Mouse (Mus musculus) c-Kit-positive CD71-positive TER-119-negative erythroid progenitor cells, embryonic 14.5 days (primary cell): ENCODE results near the gene Gstt4.
"Not testable (repeated sequence)": the region's sequence is repeated elsewhere in the genome, so short reads cannot be mapped to it uniquely, and the experiment has no call there.

Experiments used
- DNase-seq: peaks from one replicate; pipeline ENCODE4 v3.0.0-alpha.2; 2013; ENCODE audit warnings: low read depth

Gene Gstt4

DNA sequence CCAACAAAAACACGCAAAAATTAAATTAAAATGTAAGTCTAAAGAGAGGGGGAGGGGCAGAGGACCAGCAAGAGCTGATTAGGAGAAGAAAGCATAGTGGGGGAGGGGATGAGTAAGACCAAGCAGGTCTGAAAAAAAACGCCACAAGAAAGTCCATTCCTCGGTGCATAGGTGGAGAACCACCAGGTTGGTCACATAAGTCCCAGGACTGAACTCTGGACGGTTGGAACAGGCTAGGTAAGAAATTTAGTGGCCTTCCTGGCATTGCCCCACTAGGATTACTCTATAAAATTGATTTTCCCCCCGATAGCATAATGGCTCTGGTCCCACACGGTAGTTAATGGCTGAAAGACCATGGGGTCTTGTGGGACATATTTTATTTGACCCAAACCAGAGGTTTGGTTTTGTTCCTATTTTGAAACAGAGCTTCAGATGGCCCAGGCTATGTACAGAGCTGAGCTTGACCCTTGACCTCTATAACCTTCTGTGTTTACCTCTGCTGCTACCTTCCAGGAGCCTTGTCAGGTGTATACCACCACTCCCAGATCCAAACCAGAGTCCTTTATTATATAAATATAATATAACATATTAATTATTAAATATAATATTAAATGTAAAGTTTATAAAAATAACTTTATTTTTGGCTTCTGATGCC is 33.1 kb downstream of the Gstt4 start:
- DNase-seq: no peak

DNA sequence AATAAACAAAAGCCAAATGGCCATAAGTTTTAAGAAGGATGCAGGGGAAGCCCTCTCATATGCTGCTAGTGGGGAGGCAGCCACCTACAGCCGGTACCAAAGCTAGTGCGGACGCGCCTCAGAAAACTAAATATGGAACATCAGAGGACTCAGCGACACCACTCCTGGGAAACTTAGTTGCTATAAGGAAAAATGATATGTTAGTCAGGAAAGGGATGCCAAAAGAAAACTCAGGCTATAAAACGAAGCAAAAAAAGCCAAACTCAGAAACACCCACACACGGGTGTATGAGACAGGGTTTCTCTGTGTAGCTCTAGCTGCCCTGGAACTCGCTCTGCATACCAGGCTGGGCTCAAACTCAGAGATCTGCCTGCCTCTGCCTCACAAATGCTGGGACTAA is 34.1 kb downstream of the Gstt4 start:
- DNase-seq: no peak

DNA sequence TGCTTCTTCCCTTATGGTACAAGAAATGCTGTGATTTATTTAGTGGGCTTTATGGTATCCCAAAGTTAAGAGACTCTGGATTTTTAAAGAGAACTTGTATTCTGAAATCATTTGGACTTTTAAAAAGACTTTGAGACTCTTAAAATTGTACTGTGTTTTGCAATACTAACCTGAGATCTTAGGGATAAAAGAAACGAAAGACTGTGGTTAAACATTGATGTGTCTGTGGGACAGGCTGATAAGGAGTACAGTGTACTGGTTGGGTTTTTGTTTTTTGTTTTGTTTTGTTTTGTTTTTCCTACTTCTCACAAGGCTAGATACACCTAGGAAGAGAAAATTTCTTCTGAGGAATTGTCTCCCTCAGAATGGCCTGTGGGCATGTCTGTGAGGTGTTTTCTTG is 36.9 kb downstream of the Gstt4 start:
- no peak for DNase-seq

DNA sequence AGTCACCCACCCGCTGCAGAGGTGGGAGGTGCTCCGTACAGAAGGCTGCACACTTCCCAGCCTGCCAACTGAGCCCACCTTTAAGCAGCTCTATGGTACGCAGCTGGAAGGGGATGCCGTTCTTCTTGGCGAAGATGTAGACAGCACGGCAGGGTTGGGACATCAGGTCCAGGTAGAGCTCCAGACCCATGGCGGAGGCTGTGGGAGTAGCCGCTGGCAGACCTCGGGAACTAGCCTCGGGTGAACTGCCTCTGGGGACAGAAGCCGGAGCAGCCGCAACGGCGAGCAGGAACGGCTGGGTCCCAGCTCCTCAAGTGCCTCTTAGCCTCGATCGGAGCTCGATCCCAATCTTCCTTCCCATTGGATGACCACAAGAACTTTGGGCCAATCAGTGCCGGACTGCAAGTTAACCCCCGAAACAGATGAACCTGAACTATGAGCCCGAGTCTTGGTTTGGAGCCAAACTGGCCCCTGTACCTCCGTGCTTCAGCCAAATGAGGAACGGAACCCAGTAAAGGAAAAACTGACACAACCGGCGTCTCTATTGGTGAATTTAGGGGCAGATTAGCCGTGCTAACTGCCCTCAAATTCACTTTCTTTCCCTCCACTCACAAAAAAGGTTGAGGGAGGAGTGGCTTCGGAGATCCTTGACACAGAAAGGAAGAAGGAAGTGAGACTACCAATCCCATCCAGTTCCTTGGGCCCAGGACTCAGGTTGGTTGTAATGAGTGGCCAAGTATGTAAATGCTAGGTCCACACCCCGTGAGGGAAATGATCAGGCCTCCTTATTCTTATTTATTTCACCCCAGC is 41.4 kb downstream of the Gstt4 start, which contains the start of the genes Gm20441 and Gstt3:
Gm20441 (minus strand) TSS at position 186 of the 810 bp plus-strand sequence.
Gstt3 (minus strand) TSS at position 646 of the 810 bp plus-strand sequence.
- DNase-seq: no peak

DNA sequence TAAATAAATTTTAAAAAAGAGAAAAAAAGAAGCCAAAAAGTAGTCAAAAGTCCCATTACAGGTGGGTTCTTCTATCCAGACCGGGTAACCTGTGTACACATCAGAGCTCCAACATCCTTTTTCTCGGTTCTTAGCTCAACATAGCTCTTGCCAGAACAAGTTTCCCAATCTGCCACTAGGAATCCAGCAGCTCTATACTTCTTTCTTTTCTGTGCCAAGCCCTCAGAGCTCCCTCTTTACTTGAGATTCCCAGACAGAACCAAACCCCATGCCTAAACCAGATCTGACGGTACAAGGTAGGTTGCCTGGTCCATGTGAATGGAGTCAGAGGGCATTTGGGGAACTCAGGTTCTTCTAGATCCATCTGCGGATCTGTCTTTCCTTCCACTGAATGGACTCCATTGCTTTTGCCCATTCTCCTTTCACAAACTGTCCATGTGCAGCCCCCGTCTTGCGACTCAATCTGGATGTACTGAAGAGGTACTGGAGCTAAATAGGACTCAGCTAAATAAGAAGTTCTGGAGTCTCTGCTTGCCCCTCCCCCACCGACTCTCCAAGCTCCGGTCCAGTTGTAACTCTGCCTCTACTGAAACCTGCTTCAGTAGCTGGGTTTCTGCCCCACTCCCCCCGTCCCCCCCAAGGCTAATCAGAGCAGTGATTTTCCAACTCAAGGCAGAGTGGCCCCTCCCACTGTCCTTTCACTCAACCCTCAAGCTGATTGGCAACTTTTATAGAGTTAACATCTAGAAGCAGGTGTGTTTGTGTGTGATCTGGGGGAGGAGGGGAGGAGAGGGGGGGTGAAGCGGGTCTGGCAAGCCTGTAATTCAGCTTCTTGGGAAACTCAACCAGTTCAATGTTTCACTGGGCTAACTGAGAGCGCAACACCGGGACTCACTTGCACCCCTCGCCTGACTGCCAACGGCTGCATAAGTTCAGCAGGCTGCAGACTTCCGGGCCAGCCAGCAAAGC is 42.9 kb downstream of the Gstt4 start:
- no peak for DNase-seq

DNA sequence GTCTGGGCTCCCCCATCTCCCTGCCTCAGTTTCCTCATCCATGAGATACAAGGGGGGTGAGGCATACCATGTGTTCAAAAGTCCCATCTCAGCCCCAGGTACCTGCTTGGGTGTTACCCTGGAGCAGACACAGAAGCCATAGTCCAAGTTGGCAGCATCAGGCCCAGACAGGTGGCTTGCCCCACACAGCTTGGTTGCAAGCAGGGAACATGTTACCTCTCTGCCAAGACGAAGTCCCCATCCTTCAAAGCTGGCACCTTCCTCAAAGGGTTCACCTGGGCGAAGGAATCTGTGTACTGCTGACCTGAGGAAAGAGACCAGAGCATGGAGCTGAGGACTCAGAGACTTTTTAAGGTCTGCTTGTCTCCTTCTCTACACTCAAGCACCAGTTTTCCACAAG is 44.5 kb downstream of the Gstt4 start:
- no peak for DNase-seq

DNA sequence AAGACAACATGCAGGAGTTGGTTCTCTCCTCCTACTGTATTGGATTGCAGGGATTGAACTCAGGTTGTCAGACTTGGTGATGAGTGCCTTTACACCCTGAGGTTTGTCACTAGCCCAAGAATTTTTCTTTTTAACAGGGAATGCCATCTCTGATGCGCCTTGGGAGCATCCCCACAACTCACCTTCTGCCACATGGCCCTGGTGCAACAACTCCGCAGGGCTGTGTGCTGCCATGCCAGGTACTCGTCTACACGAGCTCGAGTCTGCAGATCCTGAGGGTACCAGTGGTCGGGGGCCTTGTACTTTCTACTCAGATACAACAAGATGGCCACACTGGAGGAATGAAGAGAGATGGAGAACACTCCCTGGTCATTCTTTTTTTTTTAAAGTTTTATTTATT is 45.8 kb downstream of the Gstt4 start:
- DNase-seq: no peak

DNA sequence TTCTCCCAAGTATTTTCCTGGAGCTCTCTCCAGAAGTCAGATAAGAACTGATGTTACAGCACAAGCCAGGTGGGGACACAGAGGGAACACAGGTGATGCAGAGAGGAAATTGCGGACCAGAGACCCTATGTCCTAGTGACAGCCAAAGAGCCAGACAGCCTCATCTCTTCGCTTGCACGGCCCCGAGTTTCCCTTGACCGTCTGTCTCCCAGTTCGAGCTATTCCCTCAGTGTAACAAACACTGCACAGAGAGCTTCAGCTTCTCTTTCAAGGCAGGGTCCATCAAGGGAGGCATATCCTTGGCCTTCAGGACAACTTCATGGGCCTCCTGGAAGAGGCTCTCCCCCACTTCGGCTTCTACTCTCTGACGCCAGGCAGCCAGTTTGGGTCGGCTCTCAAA is 47.8 kb downstream of the Gstt4 start:
- DNase-seq: no peak

DNA sequence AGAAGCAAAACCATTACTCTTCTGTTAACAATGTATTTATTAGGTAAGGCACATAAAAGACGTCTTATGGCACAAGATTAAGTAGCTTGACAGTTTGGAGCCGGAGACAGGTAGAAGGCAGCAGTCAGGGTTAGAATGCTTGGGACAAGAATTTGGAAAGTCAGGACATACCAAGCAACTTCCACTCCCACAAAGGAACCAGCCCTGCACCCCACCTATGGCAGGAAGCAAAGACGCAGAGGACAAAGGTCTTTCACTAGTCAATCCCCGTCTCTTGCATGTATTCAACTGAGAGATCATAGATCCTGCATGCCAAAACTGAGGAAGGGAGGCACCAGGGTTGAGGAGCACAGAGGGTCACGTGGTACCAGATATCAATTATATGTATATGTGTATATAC is 48.2 kb downstream of the Gstt4 start:
- DNase-seq: no peak

DNA sequence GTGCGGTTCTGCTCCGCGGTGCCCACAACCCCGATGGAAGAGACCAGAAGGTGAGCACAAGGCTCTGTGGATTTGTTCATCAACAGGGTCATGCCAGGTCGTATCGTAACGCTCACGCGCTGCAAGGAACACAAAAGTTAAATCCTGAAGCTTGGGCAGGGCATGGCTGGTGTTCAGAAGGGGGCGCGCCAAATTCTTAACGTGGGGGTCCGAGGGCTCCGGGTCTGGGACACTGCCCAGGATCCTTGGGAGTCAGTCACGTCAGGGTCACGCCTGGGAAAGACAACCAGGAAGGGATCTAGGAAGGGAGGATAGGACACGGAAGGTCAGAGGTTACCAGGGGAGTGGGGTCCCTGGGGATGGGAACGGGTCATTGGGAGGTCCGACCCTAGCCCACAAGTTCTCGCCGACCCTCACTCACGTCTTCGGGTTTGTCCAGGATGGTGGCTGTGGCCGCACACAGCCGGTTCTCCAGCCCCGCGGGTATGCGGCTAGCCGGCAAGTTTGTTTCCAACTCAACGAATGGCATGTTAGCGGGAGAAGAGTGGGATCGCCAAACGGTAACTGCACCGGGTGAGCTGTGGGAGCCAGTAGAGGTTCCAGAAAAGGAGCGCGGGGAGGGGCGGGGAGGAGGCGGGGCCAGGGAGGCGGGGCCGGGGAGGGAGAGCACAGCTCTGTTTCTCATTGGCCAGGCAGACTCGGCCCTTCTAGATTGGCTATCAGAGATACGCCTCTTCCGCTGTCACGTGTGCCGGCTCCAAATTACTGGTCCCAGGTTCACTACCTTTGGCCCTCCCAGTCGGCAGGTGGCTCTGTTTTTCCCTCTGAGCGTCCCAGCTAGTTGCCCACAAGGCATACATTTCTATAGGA is 49.3 kb downstream of the Gstt4 start, which contains the start of gene Ddt:
Ddt (minus strand) TSS at position 620 of the 870 bp plus-strand sequence.
- DNase-seq: peak; percentile 85

DNA sequence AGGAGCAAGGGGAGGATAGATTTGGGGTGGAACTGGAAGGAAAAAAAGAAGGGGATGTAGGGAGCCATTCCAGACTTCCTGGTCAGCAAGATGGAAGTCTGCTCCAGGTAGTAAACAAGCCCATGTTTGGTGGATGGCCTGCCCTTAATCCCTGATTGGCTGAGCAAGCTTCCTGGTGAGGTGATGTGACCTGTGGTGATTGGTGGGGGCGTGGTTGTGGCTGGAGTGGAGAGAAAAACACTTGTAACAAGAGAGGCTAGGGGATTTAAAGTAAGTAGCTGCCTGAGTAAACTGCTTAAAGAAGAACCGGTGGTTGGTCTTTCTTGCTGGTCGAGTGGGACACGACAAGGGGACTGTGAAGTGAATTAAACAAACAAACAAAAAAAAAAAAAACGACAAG is 54.6 kb downstream of the Gstt4 start:
- DNase-seq: not testable (repeated sequence)

DNA sequence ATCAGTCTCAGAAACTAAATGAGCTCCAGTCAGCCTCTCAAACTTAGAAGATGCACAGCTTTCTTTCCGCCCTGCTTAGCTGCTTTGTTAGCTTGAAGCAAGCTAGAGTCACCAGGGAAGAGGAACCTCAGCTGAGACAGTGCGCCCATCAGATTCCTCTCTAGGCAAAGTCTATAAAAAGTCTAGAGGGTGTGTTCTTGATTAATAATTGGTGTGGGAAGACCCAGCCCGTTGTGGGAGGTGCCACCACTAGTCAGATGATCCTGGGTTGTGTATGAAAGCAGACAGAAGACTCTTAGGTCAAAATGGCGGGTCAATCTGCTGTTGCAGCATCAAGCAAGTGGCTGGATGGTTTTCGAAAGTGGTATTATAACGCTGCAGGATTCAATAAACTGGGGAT is 55.5 kb downstream of the Gstt4 start:
- DNase-seq: no peak
